Mouse (Mus musculus): ENCODE measurements around the gene Tesmin. TPM values are rescaled to one million over a fixed set of nuclear protein-coding genes. Genes with fewer than 3 reads are reported as not detected.
A peak's percentile ranks its signal among the peaks of the same experiment; 100 is the strongest.

Tesmin gene
- polyA plus RNA-seq, 1 experiment, result 0.85 TPM

- DNase-seq, result no peak
- no peaks in the 10 kb centered on the region for H3K36me3 ChIP-seq (ENCODE audit: control insufficient read depth, insufficient read depth, low read length)
- WGBS, result 85% methylated on average over 7 of the region's 7 CpGs
Measured at GRCm38 (mm10) chr19:3353415-3354111, 35.1 kb upstream of the Tesmin start.

GRCm38 (mm10) chr19:3355096-3355495, 33.6 kb upstream of the Tesmin start:
- 93% methylated on average over 5 of the region's 5 CpGs for WGBS
- no peaks in the 10 kb centered on the region for H3K27me3 ChIP-seq (ENCODE audit: control insufficient read depth, insufficient read depth, low read length)
- no peak overlapping the region for H3K4me3 ChIP-seq (ENCODE audit: control insufficient read depth, insufficient read depth, low read length)
- DNase-seq, result peak; percentile 23
- H3K4me1 ChIP-seq (replicated peaks; ENCODE audit: control insufficient read depth, insufficient read depth, low read length), result no peaks in the 10 kb centered on the region
- H3K36me3 ChIP-seq (ENCODE audit: control insufficient read depth, insufficient read depth, low read length), result no peaks in the 10 kb centered on the region
- no peak overlapping the region for H3K27ac ChIP-seq (ENCODE audit: control insufficient read depth, insufficient read depth, low read length)
- TF ChIP-seq POLR2A (IDR thresholded peaks at IDR 0.05; ENCODE audit: control insufficient read depth, extremely low read depth, insufficient read depth, low read length, poor library complexity) (no peak), CTCF (IDR thresholded peaks at IDR 0.05; ENCODE audit: borderline replicate concordance, control insufficient read depth, extremely low read depth, insufficient read depth, low read length, poor library complexity) (0 out of 2 replicates have a peak, but pooled peaks have one; percentile 42)

More at GRCm38 (mm10) chr19:3353415-3354111, 35.1 kb upstream of the Tesmin start:
- Histone ChIP-seq H3K4me1 (replicated peaks; ENCODE audit: control insufficient read depth, insufficient read depth, low read length) (no peaks in the 10 kb centered on the region), H3K27me3 (ENCODE audit: control insufficient read depth, insufficient read depth, low read length) (no peaks in the 10 kb centered on the region), H3K4me3 (ENCODE audit: control insufficient read depth, insufficient read depth, low read length) (no peak overlapping the region), H3K27ac (ENCODE audit: control insufficient read depth, insufficient read depth, low read length) (no peak overlapping the region)
- TF ChIP-seq CTCF (IDR thresholded peaks at IDR 0.05; ENCODE audit: borderline replicate concordance, control insufficient read depth, extremely low read depth, insufficient read depth, low read length, poor library complexity) (no peak), POLR2A (IDR thresholded peaks at IDR 0.05; ENCODE audit: control insufficient read depth, extremely low read depth, insufficient read depth, low read length, poor library complexity) (no peak)

- no peaks in the 10 kb centered on the region for H3K27me3 ChIP-seq (ENCODE audit: control insufficient read depth, insufficient read depth, low read length)
- no peak overlapping the region for H3K27ac ChIP-seq (ENCODE audit: control insufficient read depth, insufficient read depth, low read length)
- H3K4me3 ChIP-seq (ENCODE audit: control insufficient read depth, insufficient read depth, low read length), result no peak overlapping the region
- no peaks in the 10 kb centered on the region for H3K36me3 ChIP-seq (ENCODE audit: control insufficient read depth, insufficient read depth, low read length)
- WGBS, result 94% methylated on average over 5 of the region's 5 CpGs
- no peaks in the 10 kb centered on the region for H3K4me1 ChIP-seq (replicated peaks; ENCODE audit: control insufficient read depth, insufficient read depth, low read length)
- TF ChIP-seq CTCF (IDR thresholded peaks at IDR 0.05; ENCODE audit: borderline replicate concordance, control insufficient read depth, extremely low read depth, insufficient read depth, low read length, poor library complexity), result no peak
- no peak for TF ChIP-seq POLR2A (IDR thresholded peaks at IDR 0.05; ENCODE audit: control insufficient read depth, extremely low read depth, insufficient read depth, low read length, poor library complexity)
- DNase-seq, result no peak
Measured at GRCm38 (mm10) chr19:3356516-3356915, 32.1 kb upstream of the Tesmin start.

- TF ChIP-seq CTCF (IDR thresholded peaks at IDR 0.05; ENCODE audit: borderline replicate concordance, control insufficient read depth, extremely low read depth, insufficient read depth, low read length, poor library complexity) (no peak), POLR2A (IDR thresholded peaks at IDR 0.05; ENCODE audit: control insufficient read depth, extremely low read depth, insufficient read depth, low read length, poor library complexity) (no peak)
- Histone ChIP-seq H3K36me3 (ENCODE audit: control insufficient read depth, insufficient read depth, low read length) (no peaks in the 10 kb centered on the region), H3K27me3 (ENCODE audit: control insufficient read depth, insufficient read depth, low read length) (no peaks in the 10 kb centered on the region), H3K27ac (ENCODE audit: control insufficient read depth, insufficient read depth, low read length) (no peak overlapping the region), H3K4me1 (replicated peaks; ENCODE audit: control insufficient read depth, insufficient read depth, low read length) (no peaks in the 10 kb centered on the region), H3K4me3 (ENCODE audit: control insufficient read depth, insufficient read depth, low read length) (no peak overlapping the region)
- 94% methylated on average over 4 of the region's 4 CpGs for WGBS
- no peak for DNase-seq
Measured at GRCm38 (mm10) chr19:3357620-3358019, 31.0 kb upstream of the Tesmin start.

GRCm38 (mm10) chr19:3359841-3360588, 28.6 kb upstream of the Tesmin start:
- H3K27ac ChIP-seq (ENCODE audit: control insufficient read depth, insufficient read depth, low read length), result no peak overlapping the region
- no peaks in the 10 kb centered on the region for H3K4me1 ChIP-seq (replicated peaks; ENCODE audit: control insufficient read depth, insufficient read depth, low read length)
- no peaks in the 10 kb centered on the region; the same call in 1 of the 2 replicates for H3K36me3 ChIP-seq (ENCODE audit: control insufficient read depth, insufficient read depth, low read length)
- no peak for DNase-seq
- H3K27me3 ChIP-seq (ENCODE audit: control insufficient read depth, insufficient read depth, low read length), result no peaks in the 10 kb centered on the region
- WGBS, result 47% methylated on average over 13 of the region's 13 CpGs
- no peak for TF ChIP-seq POLR2A (IDR thresholded peaks at IDR 0.05; ENCODE audit: control insufficient read depth, extremely low read depth, insufficient read depth, low read length, poor library complexity)
- TF ChIP-seq CTCF (IDR thresholded peaks at IDR 0.05; ENCODE audit: borderline replicate concordance, control insufficient read depth, extremely low read depth, insufficient read depth, low read length, poor library complexity), result no peak
- no peak overlapping the region for H3K4me3 ChIP-seq (ENCODE audit: control insufficient read depth, insufficient read depth, low read length)

- no peak for TF ChIP-seq CTCF (IDR thresholded peaks at IDR 0.05; ENCODE audit: borderline replicate concordance, control insufficient read depth, extremely low read depth, insufficient read depth, low read length, poor library complexity)
- no peak for TF ChIP-seq POLR2A (IDR thresholded peaks at IDR 0.05; ENCODE audit: control insufficient read depth, extremely low read depth, insufficient read depth, low read length, poor library complexity)
- no peak for DNase-seq
- no peaks in the 10 kb centered on the region for H3K4me1 ChIP-seq (replicated peaks; ENCODE audit: control insufficient read depth, insufficient read depth, low read length)
- no peaks in the 10 kb centered on the region; the same call in 1 of the 2 replicates for H3K36me3 ChIP-seq (ENCODE audit: control insufficient read depth, insufficient read depth, low read length)
- no peak overlapping the region for H3K4me3 ChIP-seq (ENCODE audit: control insufficient read depth, insufficient read depth, low read length)
- 97% methylated on average over 4 of the region's 4 CpGs for WGBS
- no peaks in the 10 kb centered on the region for H3K27me3 ChIP-seq (ENCODE audit: control insufficient read depth, insufficient read depth, low read length)
- H3K27ac ChIP-seq (ENCODE audit: control insufficient read depth, insufficient read depth, low read length), result no peak overlapping the region
Measured at GRCm38 (mm10) chr19:3363510-3363909, 25.1 kb upstream of the Tesmin start.
